Mouse (Mus musculus) right cerebral cortex, postnatal 10 days (tissue): ENCODE measurements at regions not wholly inside any gene's neighbourhood (a gene's known extent, or its start where the extent isn't known, plus 50 kb on each side); places are given as distances from the start of the nearest gene placed in this dataset.

Experiments used
- DNase-seq, 2 experiments: peaks; one replicate each; pipeline ENCODE4 v3.0.0; 2021; ENCODE audit warnings: low spot score in 2 of 2

- DNase-seq, result no peak
Measured at GRCm38 (mm10) chr2:50694849-50695248, 398.2 kb upstream of the Mmadhc start.

GRCm38 (mm10) chr2:50693784-50694350, 397.3 kb upstream of the Mmadhc start:
- DNase-seq, result peak in 1 of 2 experiments; percentile 31

GRCm38 (mm10) chr2:50690120-50691103, 393.8 kb upstream of the Mmadhc start:
- no peak for DNase-seq

GRCm38 (mm10) chr2:50687672-50688151, 391.1 kb upstream of the Mmadhc start:
- DNase-seq, result no peak

- no peak for DNase-seq
Measured at GRCm38 (mm10) chr2:50687222-50687621, 390.6 kb upstream of the Mmadhc start.

- no peak for DNase-seq
Measured at GRCm38 (mm10) chr2:50677456-50677855, 380.9 kb upstream of the Mmadhc start.

GRCm38 (mm10) chr2:50675736-50676550, 379.3 kb upstream of the Mmadhc start:
- no peak for DNase-seq

- no peak for DNase-seq
Measured at GRCm38 (mm10) chr2:50674856-50675175, 378.2 kb upstream of the Mmadhc start.

GRCm38 (mm10) chr2:50674151-50674855, 377.7 kb upstream of the Mmadhc start:
- no peak for DNase-seq

- no peak for DNase-seq
Measured at GRCm38 (mm10) chr2:50669297-50669696, 372.7 kb upstream of the Mmadhc start.

- DNase-seq, result no peak
Measured at GRCm38 (mm10) chr2:50668789-50669188, 372.2 kb upstream of the Mmadhc start.

- DNase-seq, result no peak
Measured at GRCm38 (mm10) chr2:50667180-50667579, 370.6 kb upstream of the Mmadhc start.

- no peak for DNase-seq
Measured at GRCm38 (mm10) chr2:50662504-50662903, 365.9 kb upstream of the Mmadhc start.

GRCm38 (mm10) chr2:50660000-50660399, 363.4 kb upstream of the Mmadhc start:
- no peak for DNase-seq

- no peak for DNase-seq
Measured at GRCm38 (mm10) chr2:50657826-50658225, 361.2 kb upstream of the Mmadhc start.

- DNase-seq, result no peak
Measured at GRCm38 (mm10) chr2:50656351-50656750, 359.8 kb upstream of the Mmadhc start.

GRCm38 (mm10) chr2:50654953-50655324, 358.3 kb upstream of the Mmadhc start:
- peak; percentile 61 to 65 for DNase-seq

- DNase-seq, result no peak
Measured at GRCm38 (mm10) chr2:50654221-50654952, 357.8 kb upstream of the Mmadhc start.

- no peak for DNase-seq
Measured at GRCm38 (mm10) chr2:50653121-50653615, 356.6 kb upstream of the Mmadhc start.

GRCm38 (mm10) chr2:50649656-50650055, 353.1 kb upstream of the Mmadhc start:
- DNase-seq, result no peak

- no peak for DNase-seq
Measured at GRCm38 (mm10) chr2:50643219-50643618, 346.6 kb upstream of the Mmadhc start.
